Mouse (Mus musculus) CH12.LX (cell line): ENCODE data around the gene Mlip. TPM values are rescaled to one million over a fixed set of nuclear protein-coding genes. Genes with fewer than 3 reads are reported as not detected.

ENCODE experiments used
- DNase-seq: peaks from one replicate; pipeline ENCODE4 v3.0.0-alpha.2; 2013; ENCODE audit errors: extremely low read depth
- H3K27ac ChIP-seq: 2 replicates; pipeline ENCODE4 v1.5.1; 2012; ENCODE audit warnings: low read depth, mild to moderate bottlenecking, control low read depth, moderate library complexity; ENCODE audit not compliant: insufficient read depth
- H3K27me3 ChIP-seq: replicated peaks from 2 replicates; pipeline ENCODE3; 2012; ENCODE audit warnings: inconsistent platforms
- H3K36me3 ChIP-seq, 2 experiments: replicated peaks in 1 of 2; 2 replicates each; pipeline versions ENCODE3 to v1.6.1; 2012; ENCODE audit warnings: inconsistent platforms in 1 of 2, low read length in 1 of 2, mild to moderate bottlenecking in 1 of 2, mixed read lengths in 1 of 2, moderate library complexity in 1 of 2; ENCODE audit not compliant: control insufficient read depth in 1 of 2, insufficient read depth in 1 of 2
- H3K4me1 ChIP-seq, 2 experiments: 2 replicates each; pipeline ENCODE4 v1.6.1; 2012; ENCODE audit warnings: inconsistent platforms in 1 of 2, moderate library complexity in 1 of 2; ENCODE audit not compliant: insufficient read depth in 2 of 2, control insufficient read depth in 1 of 2
- H3K4me2 ChIP-seq: 2 replicates; pipeline ENCODE4 v1.6.1; 2012; ENCODE audit warnings: low read depth, mild to moderate bottlenecking, control low read depth; ENCODE audit not compliant: poor library complexity, insufficient read depth, severe bottlenecking
- H3K4me3 ChIP-seq, 3 experiments: fragments of 150-350 bp in 1 of 3; sonication (generic) in 1 of 3; replicated peaks in 1 of 3; 2 replicates each; pipeline versions ENCODE3 to v1.5.1; 2011 to 2012; ENCODE audit warnings: low read depth in 2 of 3, low read length in 2 of 3, mild to moderate bottlenecking in 2 of 3, moderate library complexity in 2 of 3, control low read depth in 1 of 3, improper control_type of control experiment in 1 of 3, inconsistent platforms in 1 of 3, mixed read lengths in 1 of 3; ENCODE audit not compliant: poor library complexity in 1 of 3
- H3K79me2 ChIP-seq: replicated peaks from 2 replicates; pipeline ENCODE4 v1.6.1; 2012; ENCODE audit warnings: mild to moderate bottlenecking, moderate library complexity; ENCODE audit not compliant: control insufficient read depth, poor library complexity, insufficient read depth, severe bottlenecking; ENCODE audit errors: extremely low read depth
- H3K9ac ChIP-seq: 2 replicates; pipeline ENCODE4 v1.6.1; 2012; ENCODE audit warnings: low read depth, mild to moderate bottlenecking, control low read depth, moderate library complexity; ENCODE audit not compliant: insufficient read depth
- H3K9me3 ChIP-seq: replicated peaks from 2 replicates; pipeline ENCODE3; 2012; ENCODE audit warnings: low read length, inconsistent platforms, mixed read lengths
- IRF4 ChIP-seq: IDR thresholded peaks from 2 replicates; pipeline ENCODE4 v1.6.1; 2014; ENCODE audit warnings: low read depth, mild to moderate bottlenecking, inconsistent platforms, low read length, improper control_type of control experiment
- UBTF ChIP-seq: IDR thresholded peaks from 2 replicates; pipeline ENCODE4 v1.6.1; 2012; ENCODE audit warnings: low read depth, mild to moderate bottlenecking, inconsistent platforms, low read length, improper control_type of control experiment, moderate library complexity
- dilution Hi-C: fragments of 300-500 bp; cut with MboI; formaldehyde crosslinking; loops from 2 replicates; pipeline ENCODE4 v1.14.3; 2020; ENCODE audit warnings: low sequenced_read_pairs; ENCODE audit not compliant: extremely low pct_unique_long_range_greater_than_20kb, extremely low pct_ligation_motif_present
- in situ Hi-C: fragments of 300-500 bp; cut with MboI; formaldehyde crosslinking; loops from 3 replicates; pipeline ENCODE4 v1.14.3; 2019; ENCODE audit warnings: low sequenced_read_pairs, low pct_ligation_motif_present, low pct_unique_long_range_greater_than_20kb, mixed read lengths
- polyA plus RNA-seq: library from polyadenylated mRNA; unstranded; fragments of >175 nt; gene quantifications from 2 replicates; pipeline ENCODE4 v1.2.1, GENCODE M21; 2012; ENCODE audit warnings: low read depth; ENCODE audit not compliant: insufficient read length
- total RNA-seq, 2 experiments: library from RNA; depleted of rRNA; stranded (reverse); fragments of 300-350 nt in 1 of 2; fragments of >200 nt in 1 of 2; gene quantifications; 2 replicates each; pipeline ENCODE4 v1.2.3; 2012 to 2014

Gene Mlip
- total and polyA plus RNA-seq, 3 experiments, result not detected

DNA sequence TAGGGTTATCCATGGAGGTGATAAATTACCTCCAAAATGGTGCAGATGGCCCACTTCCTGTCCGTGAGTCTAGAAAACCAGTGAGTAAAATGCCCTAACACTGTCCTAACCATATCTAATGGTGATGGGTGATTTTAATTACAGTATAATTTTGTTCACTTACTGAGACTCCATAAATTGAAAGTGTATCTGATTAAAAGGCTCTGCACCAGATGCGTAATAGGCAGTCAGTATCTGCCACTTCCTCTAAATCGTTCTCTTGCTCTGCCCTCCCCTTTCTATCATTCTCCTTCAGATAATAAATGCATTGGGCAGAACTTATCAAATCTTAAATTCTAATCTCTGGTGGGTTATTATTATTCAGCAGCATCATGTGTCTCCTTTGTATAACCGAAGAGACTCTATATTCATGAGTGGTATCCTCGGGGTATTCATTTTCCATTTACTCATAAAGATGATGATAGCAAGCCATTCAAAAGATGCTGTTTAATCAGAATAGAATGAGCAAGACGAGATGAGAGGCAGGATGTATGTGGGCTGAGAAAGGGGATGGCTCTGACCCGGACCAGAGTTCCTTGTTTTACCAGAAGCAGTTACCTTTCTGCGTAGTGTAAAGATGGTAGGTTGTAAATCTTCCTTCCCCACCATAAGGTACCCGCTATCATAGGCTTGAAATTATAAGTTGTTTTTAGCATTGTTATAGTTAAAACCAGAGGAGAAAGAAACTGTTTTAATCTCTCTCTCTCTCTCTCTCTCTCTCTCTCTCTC lies 298.2 kb downstream of the Mlip start:
- no peaks in the 10 kb centered on the region for H3K27me3 ChIP-seq
- H3K9ac ChIP-seq, result no peak overlapping the region
- no peaks in the 10 kb centered on the region for H3K36me3 ChIP-seq
- no peak overlapping the region for H3K27ac ChIP-seq
- in situ Hi-C loops, result no loop called here
- H3K79me2 ChIP-seq, result no peaks in the 10 kb centered on the region
- TF ChIP-seq UBTF (no peak), IRF4 (no peak)
- no peak overlapping the region for H3K4me2 ChIP-seq
- no peak for DNase-seq
- no peak overlapping the region for H3K4me3 ChIP-seq
- dilution Hi-C loops, result no loop called here
- H3K4me1 ChIP-seq, result peaks cover 0 to 9% of the 10 kb centered on the region in 2 experiments; a peak in 2 of 4 replicates
- H3K9me3 ChIP-seq, result no peaks in the 10 kb centered on the region

Other genes starting within 250 kb of the Mlip start
- 12.5 and 15.4 TPM in 2 replicates for gene Lrrc1, start 191.9 kb upstream of the Mlip start, total RNA-seq (2012; rRNA removed)
- 15.7 and 15.8 TPM in 2 replicates for gene Lrrc1, start 191.9 kb upstream of the Mlip start, total RNA-seq (2014; rRNA removed)
- gene Lrrc1, start 191.9 kb upstream of the Mlip start, polyA plus RNA-seq, result 14.9 and 15.8 TPM in 2 replicates